Mouse (Mus musculus) thymus, adult 2 months (tissue): ENCODE measurements around the gene D430042O09Rik.

ENCODE experiments used
- CTCF ChIP-seq: fragments of 200-500 bp; IDR thresholded peaks from 2 replicates; pipeline ENCODE4 v1.5.1; 2012; ENCODE audit warnings: mild to moderate bottlenecking, control low read depth, low read length, moderate library complexity, borderline replicate concordance; ENCODE audit not compliant: control insufficient read depth, poor library complexity, insufficient read depth; ENCODE audit errors: extremely low read depth
- POLR2A ChIP-seq: fragments of 200-500 bp; IDR thresholded peaks from 2 replicates; pipeline ENCODE4 v1.6.1; 2012; ENCODE audit warnings: mild to moderate bottlenecking, low read length, control low read depth, moderate library complexity; ENCODE audit not compliant: control insufficient read depth, poor library complexity, insufficient read depth; ENCODE audit errors: extremely low read depth

GRCm38 (mm10) chr7:125806571-125806970 lies 98.9 kb downstream of the D430042O09Rik start:
- no peak for TF ChIP-seq CTCF
- no peak for TF ChIP-seq POLR2A
